Mouse (Mus musculus) stomach, postnatal 0 days (tissue): ENCODE data around the gene Ptprk.

Experiments used
- CTCF ChIP-seq: IDR thresholded peaks from 2 replicates; pipeline ENCODE4 v1.5.1; 2016; ENCODE audit warnings: antibody characterized with exemption, low read depth, mild to moderate bottlenecking, moderate library complexity
- EP300 ChIP-seq: optimal IDR thresholded peaks from 2 replicates; pipeline ENCODE3; 2016; ENCODE audit warnings: antibody characterized with exemption

GRCm38 (mm10) chr10:28322995-28323394 lies 248.4 kb downstream of the Ptprk start:
- TF ChIP-seq CTCF (no peak), EP300 (no peak)
